Mouse (Mus musculus) brain, adult 2 months (tissue): ENCODE measurements around the gene Stx16.
A peak's percentile ranks its signal among the peaks of the same experiment; 100 is the strongest.

Source experiments
- DNase-seq: peaks from one replicate; pipeline ENCODE4 v3.0.0; 2011; ENCODE audit warnings: low read depth, low spot score

The Stx16 gene

GRCm38 (mm10) chr2:174075673-174076432 lies at the start of gene Stx16:
Stx16 (plus strand) TSS chr2:174076308.
- DNase-seq: peak; percentile 95

DNA sequence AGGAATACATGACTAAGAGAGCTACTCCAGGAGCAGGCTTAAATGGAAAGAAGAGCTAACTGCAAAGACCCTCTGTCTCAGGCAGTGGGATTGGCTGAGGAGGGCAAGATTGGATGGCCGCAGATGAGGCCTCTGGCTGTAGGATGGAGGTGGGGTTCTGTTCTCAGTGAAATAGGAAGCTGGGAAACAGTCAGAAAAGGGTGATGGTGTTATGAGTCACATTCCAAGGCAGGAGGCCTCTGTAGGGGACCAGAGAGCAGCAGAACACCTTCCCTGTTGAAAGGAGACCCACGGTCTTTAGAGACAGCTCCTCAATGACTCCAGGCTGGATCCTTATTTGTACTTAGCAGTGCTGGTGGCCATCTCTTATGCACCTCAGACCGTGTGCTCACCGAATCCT lies 49.7 kb upstream of the Stx16 start:
- no peak for DNase-seq

DNA sequence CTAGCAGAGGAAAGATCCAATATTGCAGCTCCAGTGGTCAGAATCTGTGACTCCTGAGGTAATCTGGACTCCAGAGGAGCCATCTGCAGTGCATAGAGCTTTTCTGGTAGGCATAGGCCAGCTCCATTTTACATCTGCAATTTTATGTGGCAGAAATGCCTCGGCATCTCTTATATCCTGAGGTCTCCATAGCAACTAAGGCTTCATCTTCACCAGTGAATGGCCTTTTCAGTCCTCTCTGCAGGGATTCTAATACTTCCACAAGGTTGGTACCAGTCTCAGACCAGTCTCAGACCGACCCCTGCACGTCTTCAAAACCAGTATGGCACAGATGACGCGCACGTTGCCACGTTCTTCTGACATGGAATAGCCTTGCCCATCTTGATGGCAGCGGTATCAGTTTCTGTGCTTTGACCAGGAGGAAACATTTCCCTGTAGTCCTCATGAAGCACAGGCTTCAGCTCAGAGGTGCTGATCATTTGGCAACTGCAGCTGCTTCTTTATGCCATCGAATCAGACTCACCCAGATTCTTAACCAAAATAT lies 42.8 kb upstream of the Stx16 start:
- DNase-seq: peak; percentile 26

DNA sequence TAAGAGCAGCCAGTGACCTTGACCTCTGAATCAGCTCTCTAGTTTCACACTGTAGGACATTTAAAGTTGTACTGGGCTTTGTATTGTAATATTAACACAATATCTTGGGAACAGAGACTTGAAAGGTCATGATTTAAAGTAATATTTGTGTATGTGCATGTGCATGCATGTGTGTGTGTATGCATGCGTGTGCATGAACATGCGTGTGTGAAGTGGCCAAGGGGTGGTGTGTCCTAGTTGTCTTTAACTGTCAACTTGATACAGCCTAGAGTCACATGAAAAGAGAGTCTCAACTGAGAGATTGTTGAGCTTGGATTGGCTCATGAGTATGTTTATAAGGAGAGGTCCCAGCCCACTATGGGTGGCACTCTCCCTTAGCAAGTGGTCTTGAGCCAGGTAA lies 28.5 kb upstream of the Stx16 start:
- no peak for DNase-seq

GRCm38 (mm10) chr2:174049481-174050338 lies 26.4 kb upstream of the Stx16 start:
- no peak for DNase-seq

GRCm38 (mm10) chr2:174050339-174050685 lies 25.8 kb upstream of the Stx16 start:
- DNase-seq: no peak

- DNase-seq: no peak
Measured at GRCm38 (mm10) chr2:174051081-174051481, 25.0 kb upstream of the Stx16 start.

GRCm38 (mm10) chr2:174054496-174054895 lies 21.6 kb upstream of the Stx16 start:
- DNase-seq: no peak

- DNase-seq: peak; percentile 9
Measured at GRCm38 (mm10) chr2:174057730-174058129, 18.4 kb upstream of the Stx16 start.

- DNase-seq: no peak
Measured at GRCm38 (mm10) chr2:174058316-174058939, 17.7 kb upstream of the Stx16 start.

DNA sequence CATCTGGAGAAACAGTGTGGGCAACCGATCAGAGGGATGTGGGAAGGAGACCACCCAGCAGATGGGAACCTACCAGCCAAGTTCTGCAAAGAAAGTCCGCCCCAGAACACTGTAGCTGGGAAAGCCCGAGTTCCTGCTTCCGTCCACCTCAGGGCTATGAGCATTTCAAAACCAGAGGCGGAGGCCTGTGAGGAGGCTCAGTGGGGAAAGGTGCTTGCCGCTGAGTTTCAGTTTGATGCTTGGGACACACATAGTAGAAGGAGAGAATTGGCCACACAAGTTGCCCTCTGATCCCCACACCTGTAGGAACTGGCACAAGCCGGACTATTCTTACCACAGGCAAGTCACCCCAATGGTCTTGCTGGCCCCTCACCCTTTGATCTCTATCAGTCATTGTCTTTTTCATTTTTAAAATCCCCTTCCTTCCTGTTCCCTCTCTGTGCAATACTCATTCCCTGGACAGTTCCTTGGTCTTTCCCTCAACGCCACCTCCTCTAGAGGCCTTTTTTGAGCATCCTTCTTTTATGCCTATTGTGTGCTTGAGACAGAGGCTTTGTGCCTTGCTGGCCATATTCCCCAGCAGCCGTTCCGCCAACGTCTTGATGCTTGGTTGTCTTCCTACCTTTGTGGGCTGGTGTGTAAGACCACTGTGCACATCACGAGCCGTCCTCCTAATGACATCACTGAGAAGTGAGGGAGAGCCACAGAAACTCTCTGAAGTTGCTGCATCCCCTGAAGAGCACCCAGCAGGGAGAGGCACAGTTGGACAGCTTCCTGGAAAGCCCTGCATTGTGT lies 16.3 kb upstream of the Stx16 start:
- no peak for DNase-seq

GRCm38 (mm10) chr2:174061219-174061618 lies 14.9 kb upstream of the Stx16 start:
- no peak for DNase-seq

DNA sequence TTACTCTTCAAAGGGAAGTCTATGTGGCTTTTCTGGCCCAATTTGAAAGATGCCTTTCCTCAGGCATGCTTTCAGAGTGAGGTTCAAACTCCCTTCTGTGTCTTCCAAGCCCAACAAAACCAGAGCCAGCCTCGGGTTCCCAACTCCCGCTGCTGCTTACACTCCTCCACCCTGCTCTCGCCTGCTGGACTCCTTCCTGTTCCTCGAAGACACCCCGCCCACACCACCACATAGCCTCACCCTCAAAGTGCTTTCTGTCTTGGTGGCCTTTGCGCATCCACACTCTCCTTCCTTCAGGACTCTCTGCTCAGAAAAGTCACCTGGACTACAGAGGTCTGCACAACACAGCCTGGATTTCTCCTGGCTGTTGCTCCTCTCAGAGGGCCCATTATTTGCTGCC lies 13.0 kb upstream of the Stx16 start:
- no peak for DNase-seq

- no peak for DNase-seq
Measured at GRCm38 (mm10) chr2:174063527-174064211, 12.4 kb upstream of the Stx16 start.

GRCm38 (mm10) chr2:174067793-174068419 lies 8.2 kb upstream of the Stx16 start:
- peak; percentile 61 for DNase-seq

DNA sequence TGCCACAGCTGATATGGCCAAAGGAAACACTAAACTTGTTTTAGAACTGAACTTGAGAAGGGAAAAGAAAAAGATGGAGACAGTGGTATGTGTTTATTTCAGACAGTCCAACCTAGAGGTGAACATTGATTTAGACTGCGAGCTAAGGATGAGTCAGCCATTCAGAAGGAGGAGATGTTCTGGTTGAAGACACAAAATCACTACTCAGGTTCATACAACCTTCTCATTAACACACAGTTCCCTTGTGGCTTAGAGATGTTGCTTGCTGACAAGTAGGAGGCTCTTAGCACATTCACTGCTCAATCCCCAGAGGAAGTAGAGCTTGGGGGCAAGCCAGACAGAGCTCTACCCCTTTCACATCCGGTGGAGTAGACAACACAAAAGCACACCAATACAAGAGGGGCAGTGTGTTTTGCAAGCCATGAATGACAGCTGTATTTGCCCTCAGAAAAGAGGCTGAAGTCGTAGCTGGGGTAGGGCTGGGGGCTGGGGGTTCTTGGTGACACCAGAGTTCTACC lies 6.5 kb upstream of the Stx16 start:
- DNase-seq: no peak

DNA sequence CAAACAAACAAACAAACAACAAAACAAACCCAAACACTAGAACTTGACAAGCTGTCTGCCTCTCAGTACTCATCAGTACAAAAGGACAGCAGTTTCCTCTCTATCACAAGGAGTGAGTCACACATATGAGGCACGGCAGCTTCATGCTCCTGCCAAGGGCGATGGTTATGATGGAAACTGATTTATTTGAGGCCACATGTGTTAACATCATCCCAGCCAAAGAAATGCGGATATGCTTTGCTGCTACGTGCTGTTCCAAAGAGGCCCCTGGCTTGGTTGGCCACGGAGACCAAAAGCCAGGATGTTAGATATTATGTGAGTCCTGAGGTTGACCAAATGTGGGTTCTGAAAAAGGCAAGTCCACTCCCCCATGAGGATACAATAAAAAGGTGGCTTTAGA lies 4.7 kb upstream of the Stx16 start:
- DNase-seq: no peak

DNA sequence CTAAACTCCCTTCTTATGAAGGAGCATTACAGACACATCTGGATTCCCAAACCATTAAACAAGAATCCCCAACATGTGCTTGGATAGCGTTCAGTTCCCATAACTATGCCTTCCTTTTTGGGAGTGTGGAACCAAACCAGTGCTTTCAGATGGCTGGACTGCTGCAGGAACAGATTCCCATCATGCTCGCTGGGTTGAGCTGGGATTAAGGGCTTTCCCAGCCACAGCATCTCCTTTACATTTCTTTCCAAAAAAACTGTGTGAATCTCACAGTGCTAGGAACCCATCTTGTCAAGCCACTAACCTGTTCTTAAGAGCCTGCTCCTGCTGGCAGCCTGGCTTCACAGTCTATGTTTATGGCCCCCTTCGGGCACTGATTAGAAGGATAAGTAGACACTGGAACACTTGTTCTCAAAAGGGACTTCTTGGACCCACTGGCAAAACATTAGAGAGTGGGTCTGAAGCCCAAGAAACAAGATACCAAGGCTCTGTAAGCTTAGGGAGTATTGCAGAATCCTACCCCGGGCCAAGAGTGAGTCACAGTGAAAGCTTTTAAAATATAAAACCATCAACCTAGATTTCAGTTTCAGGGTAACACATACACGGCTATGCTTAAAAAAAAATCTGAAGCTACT lies 2.8 kb upstream of the Stx16 start:
- no peak for DNase-seq

DNA sequence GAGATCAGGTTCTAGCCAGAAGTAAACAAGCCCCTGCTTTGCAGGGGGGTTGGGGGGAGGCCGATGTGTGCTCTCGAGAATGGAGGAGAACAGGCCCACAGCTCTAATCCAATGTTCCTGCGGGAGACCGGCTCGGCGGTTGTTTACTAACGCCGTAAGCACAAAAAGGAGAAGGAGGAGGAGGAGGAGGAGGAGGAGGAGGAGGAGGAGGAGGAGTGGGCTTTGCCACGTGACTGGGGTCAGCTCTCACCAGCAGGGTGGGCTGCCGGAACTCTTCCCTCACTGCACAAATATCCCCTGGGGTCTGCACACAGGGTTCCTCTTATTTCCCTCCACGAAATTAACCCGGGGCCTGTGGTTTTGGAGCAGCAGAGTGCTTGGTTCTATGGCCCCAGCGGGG lies 1.5 kb upstream of the Stx16 start:
- DNase-seq: no peak
